Mouse (Mus musculus) C2C12 (cell line): ENCODE results near the gene Pam. TPM values are rescaled to one million over a fixed set of nuclear protein-coding genes. Genes with fewer than 3 reads are reported as not detected.

Source experiments
- H3K27me3 ChIP-seq: one replicate; pipeline ENCODE4 v1.6.1; 2011; ENCODE audit not compliant: control insufficient read depth, insufficient read depth, insufficient read length
- H3K36me3 ChIP-seq: one replicate; pipeline ENCODE4 v1.6.1; 2011; ENCODE audit not compliant: control insufficient read depth, insufficient read depth
- H3K4me3 ChIP-seq: one replicate; pipeline ENCODE4 v1.5.1; 2011; ENCODE audit warnings: mild to moderate bottlenecking, control low read depth; ENCODE audit not compliant: poor library complexity, insufficient read depth, severe bottlenecking
- H3K79me2 ChIP-seq: one replicate; pipeline ENCODE4 v1.6.1; 2011; ENCODE audit not compliant: control insufficient read depth, insufficient read depth
- H3K79me3 ChIP-seq: one replicate; pipeline ENCODE4 v1.6.1; 2011; ENCODE audit warnings: low read depth, control low read depth
- H3ac ChIP-seq: one replicate; pipeline ENCODE3; 2011; ENCODE audit warnings: low read depth; ENCODE audit not compliant: control insufficient read depth, insufficient read length
- CEBPB ChIP-seq: IDR thresholded peaks from one replicate; pipeline ENCODE4 v1.6.1; 2011; ENCODE audit warnings: low read depth, mild to moderate bottlenecking, control low read depth, moderate library complexity
- CTCF ChIP-seq: IDR thresholded peaks from one replicate; pipeline ENCODE4 v1.5.1; 2011; ENCODE audit not compliant: control insufficient read depth, insufficient read depth, insufficient read length
- FOSL1 ChIP-seq: IDR thresholded peaks from one replicate; pipeline ENCODE4 v1.8.0; 2011; ENCODE audit warnings: mild to moderate bottlenecking, low read length; ENCODE audit not compliant: poor library complexity, insufficient read depth, severe bottlenecking
- MAX ChIP-seq: IDR thresholded peaks from one replicate; pipeline ENCODE4 v1.6.1; 2011; ENCODE audit warnings: mild to moderate bottlenecking, control low read depth
- MYOD1 ChIP-seq: IDR thresholded peaks from one replicate; pipeline ENCODE4 v1.6.1; 2011; ENCODE audit warnings: low read depth; ENCODE audit not compliant: control insufficient read depth, insufficient read length
- MYOG ChIP-seq: IDR thresholded peaks from one replicate; pipeline ENCODE4 v1.6.1; 2011; ENCODE audit not compliant: control insufficient read depth, insufficient read length; ENCODE audit errors: extremely low read depth
- USF1 ChIP-seq: IDR thresholded peaks from one replicate; pipeline ENCODE4 v1.6.1; 2011; ENCODE audit warnings: low read depth, mild to moderate bottlenecking, control low read depth, moderate library complexity
- polyA plus RNA-seq: library from polyadenylated mRNA; unstranded; fragments of >200 nt; fragmentation: generic; extraction: Trizol; gene quantifications from one replicate; pipeline ENCODE4 v1.2.1, GENCODE M21; 2012; ENCODE audit warnings: missing spikeins

Gene Pam
- polyA plus RNA-seq, 1 experiment = 27.6 TPM

GRCm38 (mm10) chr1:97760598-97760997, 334.8 kb downstream of the Pam start:
- peaks cover 13% of the 10 kb centered on the region for H3K79me3 ChIP-seq
- H3ac ChIP-seq = no peak overlapping the region
- no peak for TF ChIP-seq MYOD1
- TF ChIP-seq MAX = no peak
- TF ChIP-seq CEBPB = no peak
- TF ChIP-seq MYOG = no peak
- TF ChIP-seq FOSL1 = no peak
- no peaks in the 10 kb centered on the region for H3K27me3 ChIP-seq
- peaks cover 33% of the 10 kb centered on the region for H3K79me2 ChIP-seq
- H3K4me3 ChIP-seq = no peak overlapping the region
- peaks cover 2% of the 10 kb centered on the region for H3K36me3 ChIP-seq

- H3K79me3 ChIP-seq = peaks cover 8% of the 10 kb centered on the region
- peaks cover 10% of the 10 kb centered on the region for H3K36me3 ChIP-seq
- no peak overlapping the region for H3ac ChIP-seq
- peaks cover 25% of the 10 kb centered on the region for H3K79me2 ChIP-seq
- TF ChIP-seq USF1 (no peak), CTCF (no peak), MYOD1 (no peak), FOSL1 (no peak), MAX (no peak), MYOG (no peak), CEBPB (no peak)
- H3K4me3 ChIP-seq = no peak overlapping the region
- H3K27me3 ChIP-seq = no peaks in the 10 kb centered on the region
Observed at GRCm38 (mm10) chr1:97759841-97760240, 335.6 kb downstream of the Pam start.

- H3K36me3 ChIP-seq = peaks cover 41% of the 10 kb centered on the region
Observed at GRCm38 (mm10) chr1:97754392-97754791, 341.1 kb downstream of the Pam start.

GRCm38 (mm10) chr1:97753216-97753615, 342.2 kb downstream of the Pam start:
- no peak overlapping the region for H3K4me3 ChIP-seq
- H3K79me3 ChIP-seq = no peaks in the 10 kb centered on the region
- peaks cover 44% of the 10 kb centered on the region for H3K36me3 ChIP-seq
- H3ac ChIP-seq = no peak overlapping the region
- TF ChIP-seq MAX (no peak), CTCF (no peak), MYOD1 (no peak), FOSL1 (no peak), MYOG (no peak), CEBPB (no peak), USF1 (no peak)
- no peaks in the 10 kb centered on the region for H3K27me3 ChIP-seq
- no peaks in the 10 kb centered on the region for H3K79me2 ChIP-seq

More at GRCm38 (mm10) chr1:97754392-97754791, 341.1 kb downstream of the Pam start:
- TF ChIP-seq CTCF (no peak), USF1 (no peak), MAX (no peak)
- no peaks in the 10 kb centered on the region for H3K27me3 ChIP-seq
- no peaks in the 10 kb centered on the region for H3K79me3 ChIP-seq
- no peaks in the 10 kb centered on the region for H3K79me2 ChIP-seq
- H3ac ChIP-seq = no peak overlapping the region
- H3K4me3 ChIP-seq = no peak overlapping the region

- TF ChIP-seq CEBPB (no peak), MAX (no peak), MYOG (no peak), CTCF (no peak), MYOD1 (no peak), USF1 (no peak), FOSL1 (no peak)
- Histone ChIP-seq H3ac (no peak overlapping the region), H3K79me2 (no peaks in the 10 kb centered on the region), H3K36me3 (peaks cover 45% of the 10 kb centered on the region), H3K27me3 (no peaks in the 10 kb centered on the region), H3K4me3 (no peak overlapping the region), H3K79me3 (no peaks in the 10 kb centered on the region)
Observed at GRCm38 (mm10) chr1:97748163-97748562, 347.3 kb downstream of the Pam start.

- Histone ChIP-seq H3K27me3 (no peaks in the 10 kb centered on the region), H3K4me3 (no peak overlapping the region), H3K79me3 (no peaks in the 10 kb centered on the region), H3K36me3 (peaks cover 39% of the 10 kb centered on the region), H3K79me2 (no peaks in the 10 kb centered on the region), H3ac (no peak overlapping the region)
- no peak for TF ChIP-seq CTCF
Observed at GRCm38 (mm10) chr1:97746261-97746660, 349.2 kb downstream of the Pam start.

- TF ChIP-seq CTCF = no peak
- TF ChIP-seq CEBPB = no peak
- no peak for TF ChIP-seq MYOG
- TF ChIP-seq USF1 = no peak
- TF ChIP-seq MYOD1 = no peak
- TF ChIP-seq FOSL1 = no peak
- TF ChIP-seq MAX = no peak
- Histone ChIP-seq H3K27me3 (no peaks in the 10 kb centered on the region), H3K36me3 (peaks cover 40% of the 10 kb centered on the region), H3K79me3 (no peaks in the 10 kb centered on the region), H3K79me2 (no peaks in the 10 kb centered on the region), H3ac (no peak overlapping the region), H3K4me3 (no peak overlapping the region)
Observed at GRCm38 (mm10) chr1:97745712-97746111, 349.7 kb downstream of the Pam start.
